Mouse (Mus musculus) limb, embryonic 13.5 days (tissue): ENCODE data around the gene Cpm. TPM values are rescaled to one million over a fixed set of nuclear protein-coding genes. Genes with fewer than 3 reads are reported as not detected.
"Not testable (repeated sequence)": the region's sequence is repeated elsewhere in the genome, so short reads cannot be mapped to it uniquely, and the experiment has no call there.

Source experiments
- ATAC-seq: fragments of 200-750 bp; cut with Nextera tagmentation; 2 replicates; pipeline ENCODE4 v1.8.0; 2017; ENCODE audit warnings: low read depth, moderate number of reproducible peaks, moderate TSS enrichment; ENCODE audit not compliant: low FRiP score
- H3K27ac ChIP-seq: fragments of 300-500 bp; sonication (generic); 2 replicates; pipeline ENCODE4 v1.5.1; 2015; ENCODE audit warnings: inconsistent platforms, mild to moderate bottlenecking, moderate library complexity
- H3K27me3 ChIP-seq: fragments of 300-500 bp; sonication (generic); 2 replicates; pipeline ENCODE4 v1.6.1; 2015; ENCODE audit warnings: mild to moderate bottlenecking, inconsistent platforms
- H3K36me3 ChIP-seq: fragments of 300-500 bp; sonication (generic); 2 replicates; pipeline ENCODE4 v1.6.1; 2015; ENCODE audit warnings: inconsistent platforms, mild to moderate bottlenecking, moderate library complexity
- H3K4me1 ChIP-seq: fragments of 300-500 bp; sonication (generic); 2 replicates; pipeline ENCODE4 v1.6.1; 2015; ENCODE audit warnings: inconsistent platforms
- H3K4me2 ChIP-seq: fragments of 300-500 bp; sonication (generic); replicated peaks from 2 replicates; pipeline ENCODE4 v1.6.1; 2015; ENCODE audit warnings: inconsistent platforms, mild to moderate bottlenecking, moderate library complexity
- H3K4me3 ChIP-seq: fragments of 300-500 bp; sonication (generic); 2 replicates; pipeline ENCODE4 v1.5.1; 2015; ENCODE audit warnings: moderate library complexity, mild to moderate bottlenecking, inconsistent platforms
- H3K9ac ChIP-seq: fragments of 300-500 bp; sonication (generic); 2 replicates; pipeline ENCODE4 v1.6.1; 2015; ENCODE audit warnings: mild to moderate bottlenecking, inconsistent platforms
- H3K9me3 ChIP-seq: fragments of 300-500 bp; sonication (generic); 2 replicates; pipeline ENCODE4 v1.6.1; 2016; ENCODE audit warnings: inconsistent platforms
- WGBS: fragments of 180-500 bp; shearing (Covaris S2); methylation state at CpG from one replicate; pipeline ENCODE4 v1.1.7; 2015; 5-methylcytosine and 5-hydroxymethylcytosine counted together
- polyA plus RNA-seq: library from polyadenylated mRNA; unstranded; fragments of >200 nt; fragmentation: Nextera tagmentation; extraction: Ambion mirVana; gene quantifications from 2 replicates; pipeline ENCODE4 v1.2.1, GENCODE M21; 2015

The Cpm gene
- polyA plus RNA-seq, 1 experiment from 2014 or later: 42.8 TPM

- H3K9me3 ChIP-seq: no peaks in the 10 kb centered on the region
- no peak overlapping the region for H3K27ac ChIP-seq
- 0 out of 2 replicates have a peak, but pooled peaks cover 6% of the 10 kb centered on the region for H3K36me3 ChIP-seq
- WGBS: 80% methylated on average over 5 of the region's 5 CpGs
- H3K9ac ChIP-seq: no peak overlapping the region
- no peak overlapping the region for H3K4me2 ChIP-seq
- no peaks in the 10 kb centered on the region for H3K27me3 ChIP-seq
- H3K4me3 ChIP-seq: no peak overlapping the region
- no peaks in the 10 kb centered on the region for H3K4me1 ChIP-seq
- ATAC-seq: no peak
These were observed 99.3 kb downstream of the Cpm start for GRCm38 (mm10) chr10:117728574-117728973.

DNA sequence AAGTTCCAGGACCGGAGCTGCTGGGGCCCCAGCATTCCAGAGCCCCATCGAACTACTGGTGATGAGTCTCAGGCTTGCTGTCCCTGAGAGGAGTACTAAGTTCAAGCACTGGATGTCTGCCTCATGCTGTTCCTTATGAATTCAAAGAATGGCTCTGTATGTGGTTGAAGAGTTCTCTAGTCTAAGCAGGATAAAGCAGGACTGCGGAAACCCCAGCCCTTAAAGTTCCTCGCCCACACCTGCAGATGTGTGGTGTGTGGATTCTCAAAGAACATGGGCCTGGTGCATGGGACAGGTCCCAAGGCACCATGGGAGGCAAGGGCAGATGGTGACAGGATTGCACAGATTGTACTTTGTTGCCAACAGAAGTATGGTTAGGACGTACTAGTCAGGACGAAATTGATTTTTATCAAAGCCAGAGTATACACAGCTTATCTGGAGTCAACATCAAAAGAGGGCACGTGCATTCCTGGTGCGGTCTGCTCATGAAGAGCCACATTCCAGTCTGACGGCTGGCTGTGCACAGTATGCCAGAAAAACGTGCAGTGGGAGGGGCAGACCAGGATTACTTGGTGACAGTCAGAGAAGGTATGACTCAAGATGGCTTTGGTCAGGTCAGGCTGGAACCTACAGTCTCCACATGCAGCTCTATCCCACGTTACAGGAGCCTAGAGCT, 100.0 kb downstream of the Cpm start:
- no peak overlapping the region for H3K4me3 ChIP-seq
- WGBS: 62% methylated on average over 11 of the region's 11 CpGs
- no peak overlapping the region for H3K4me2 ChIP-seq
- no peaks in the 10 kb centered on the region for H3K9me3 ChIP-seq
- 0 out of 2 replicates have a peak, but pooled peaks cover 6% of the 10 kb centered on the region for H3K36me3 ChIP-seq
- H3K9ac ChIP-seq: no peak overlapping the region
- ATAC-seq: no peak
- no peak overlapping the region for H3K27ac ChIP-seq
- H3K4me1 ChIP-seq: no peaks in the 10 kb centered on the region
- H3K27me3 ChIP-seq: no peaks in the 10 kb centered on the region

GRCm38 (mm10) chr10:117730140-117730539, 100.8 kb downstream of the Cpm start:
- H3K27me3 ChIP-seq: no peaks in the 10 kb centered on the region
- H3K36me3 ChIP-seq: 0 out of 2 replicates have a peak, but pooled peaks cover 6% of the 10 kb centered on the region
- no peaks in the 10 kb centered on the region for H3K4me1 ChIP-seq
- H3K27ac ChIP-seq: no peak overlapping the region
- H3K9me3 ChIP-seq: no peaks in the 10 kb centered on the region
- no peak overlapping the region for H3K4me2 ChIP-seq
- WGBS: 95% methylated on average over 7 of the region's 7 CpGs
- H3K9ac ChIP-seq: no peak overlapping the region
- no peak overlapping the region for H3K4me3 ChIP-seq
- no peak for ATAC-seq

DNA sequence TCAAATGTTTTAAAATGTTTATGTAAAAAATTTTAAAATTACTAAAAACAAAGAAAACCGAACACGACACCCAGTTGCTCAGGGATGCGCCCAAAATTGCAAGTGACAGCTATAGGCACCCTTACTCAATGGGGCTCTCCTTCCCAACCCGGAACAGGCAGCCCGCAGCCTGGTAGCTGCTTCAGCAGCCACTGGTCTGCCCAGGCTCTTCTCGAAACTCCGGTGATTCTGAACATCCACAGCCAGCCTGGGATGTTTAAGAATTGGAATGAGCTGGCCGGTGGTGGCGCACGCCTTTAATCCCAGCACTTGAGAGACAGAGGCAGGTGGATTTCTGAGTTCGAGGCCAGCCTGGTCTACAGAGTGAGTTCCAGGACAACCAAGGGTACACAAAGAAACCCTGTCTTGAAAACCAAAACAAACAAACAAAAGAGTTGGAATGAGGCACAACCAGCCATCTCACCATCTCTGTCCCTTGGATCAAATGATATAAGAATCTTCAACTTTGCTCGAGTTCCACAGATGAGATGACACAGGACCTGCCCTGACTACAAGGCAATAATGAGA, 101.4 kb downstream of the Cpm start:
- H3K9ac ChIP-seq: no peak overlapping the region
- no peak overlapping the region for H3K4me3 ChIP-seq
- no peaks in the 10 kb centered on the region for H3K4me1 ChIP-seq
- H3K9me3 ChIP-seq: no peaks in the 10 kb centered on the region
- no peak for ATAC-seq
- no peak overlapping the region for H3K4me2 ChIP-seq
- 90% methylated on average over 12 of the region's 12 CpGs for WGBS
- no peak overlapping the region for H3K27ac ChIP-seq
- H3K27me3 ChIP-seq: no peaks in the 10 kb centered on the region
- peaks cover 10% of the 10 kb centered on the region; the same call in 1 of the 2 replicates for H3K36me3 ChIP-seq

DNA sequence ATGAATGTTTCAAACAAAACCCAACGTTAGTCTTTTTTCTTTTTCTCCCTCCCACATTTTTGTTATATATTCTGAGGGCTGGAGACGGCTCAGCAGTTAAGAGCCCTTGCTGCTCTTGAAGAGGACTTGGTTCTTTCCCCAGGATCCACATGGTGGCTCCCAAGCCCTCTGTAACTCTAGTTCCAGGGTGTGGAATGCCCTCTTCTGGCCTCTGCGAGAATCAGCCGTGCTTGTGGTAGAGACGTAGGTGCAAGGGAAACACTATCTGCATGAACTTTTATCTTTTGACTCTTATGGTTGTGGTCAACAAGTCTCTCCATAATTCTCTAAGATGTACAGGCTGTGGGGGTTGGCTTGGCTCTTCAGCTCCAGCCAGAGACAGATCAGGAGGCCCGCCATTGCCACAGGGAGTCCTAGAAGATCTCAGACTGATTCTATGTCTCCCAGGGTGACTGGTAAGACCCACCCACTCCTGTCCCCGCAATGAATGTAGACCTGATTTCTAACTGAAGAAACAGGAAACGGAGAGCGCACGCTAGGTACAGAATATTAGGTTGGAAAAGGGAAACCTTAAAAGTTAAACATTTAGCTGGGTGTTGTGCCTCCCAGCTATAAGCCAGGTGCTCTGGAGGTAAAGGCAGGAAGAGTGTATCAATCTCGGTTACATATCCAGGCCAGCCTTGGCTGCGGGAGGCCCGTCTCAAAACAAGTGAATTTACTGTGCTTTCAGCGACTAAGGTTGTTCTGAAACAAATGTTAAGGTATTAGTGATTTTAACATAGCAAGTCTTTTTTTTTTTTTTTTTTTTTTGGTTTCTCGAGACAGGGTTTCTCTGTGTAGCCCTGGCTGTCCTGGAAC, 102.2 kb downstream of the Cpm start:
- H3K9ac ChIP-seq: no peak overlapping the region
- no peak overlapping the region for H3K27ac ChIP-seq
- no peak overlapping the region for H3K4me2 ChIP-seq
- H3K9me3 ChIP-seq: no peaks in the 10 kb centered on the region
- 55% methylated on average over 15 of the region's 15 CpGs for WGBS
- no peaks in the 10 kb centered on the region for H3K4me1 ChIP-seq
- H3K27me3 ChIP-seq: no peaks in the 10 kb centered on the region
- no peak for ATAC-seq
- H3K4me3 ChIP-seq: no peak overlapping the region
- peaks cover 16% of the 10 kb centered on the region for H3K36me3 ChIP-seq

DNA sequence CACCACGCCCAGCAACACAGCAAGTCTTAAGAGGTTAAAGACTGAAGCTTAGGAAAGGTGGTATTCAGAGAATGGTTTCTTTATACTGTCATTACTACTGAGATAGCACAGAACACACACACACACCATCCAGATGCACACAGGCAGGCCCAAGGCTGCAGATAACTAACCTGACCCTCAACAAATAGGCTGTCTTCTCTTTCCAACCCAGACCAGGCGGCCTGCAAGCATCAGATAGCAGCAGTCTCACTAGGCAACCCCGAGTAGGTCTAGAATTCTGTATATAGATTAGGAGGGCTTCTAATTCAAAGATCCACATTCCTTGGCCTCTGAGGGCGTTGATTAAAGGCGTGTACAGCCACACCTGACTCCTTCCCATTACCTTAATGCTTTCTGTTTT, 102.9 kb downstream of the Cpm start:
- WGBS: 94% methylated on average over 5 of the region's 5 CpGs

GRCm38 (mm10) chr10:117732962-117733592, 103.8 kb downstream of the Cpm start:
- no peak for ATAC-seq
- Histone ChIP-seq H3K27ac (no peak overlapping the region), H3K4me2 (no peak overlapping the region), H3K4me3 (no peak overlapping the region), H3K9me3 (no peaks in the 10 kb centered on the region), H3K27me3 (no peaks in the 10 kb centered on the region), H3K9ac (no peak overlapping the region), H3K4me1 (no peaks in the 10 kb centered on the region), H3K36me3 (peaks cover 32% of the 10 kb centered on the region)
- WGBS: 83% methylated on average over 14 of the region's 14 CpGs

More for the DNA sequence above, 102.9 kb downstream of the Cpm start:
- Histone ChIP-seq H3K27me3 (no peaks in the 10 kb centered on the region), H3K36me3 (peaks cover 23% of the 10 kb centered on the region), H3K9me3 (no peaks in the 10 kb centered on the region), H3K4me1 (no peaks in the 10 kb centered on the region), H3K4me2 (no peak overlapping the region), H3K27ac (no peak overlapping the region), H3K9ac (no peak overlapping the region; the same call in 1 of the 2 replicates), H3K4me3 (no peak overlapping the region)
- ATAC-seq: no peak

DNA sequence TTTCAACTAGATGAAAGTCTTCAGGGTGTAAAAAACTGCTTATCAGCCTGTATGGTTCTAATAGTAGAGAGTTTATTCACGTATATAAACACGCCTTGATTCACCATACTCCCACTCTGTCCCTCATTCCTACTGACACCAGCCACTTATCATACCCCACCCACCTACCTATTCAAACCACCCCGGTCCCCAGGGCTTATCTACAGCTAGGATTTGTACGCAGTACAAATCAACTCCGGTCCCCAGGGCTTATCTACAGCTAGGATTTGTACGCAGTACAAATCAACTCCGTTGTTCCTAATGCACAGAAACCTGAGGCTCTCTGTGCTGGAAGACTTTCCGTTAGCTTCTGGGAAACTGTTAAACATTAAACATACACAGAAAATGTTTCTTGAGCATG, 104.3 kb downstream of the Cpm start:
- H3K4me3 ChIP-seq, H3K27ac ChIP-seq, H3K4me2 ChIP-seq, H3K9ac ChIP-seq, ATAC-seq, H3K4me1 ChIP-seq, H3K9me3 ChIP-seq, H3K27me3 ChIP-seq: not testable (repeated sequence)
- H3K36me3 ChIP-seq: peaks cover 38% of the 10 kb centered on the region
- 90% methylated on average over 8 of the region's 8 CpGs for WGBS

DNA sequence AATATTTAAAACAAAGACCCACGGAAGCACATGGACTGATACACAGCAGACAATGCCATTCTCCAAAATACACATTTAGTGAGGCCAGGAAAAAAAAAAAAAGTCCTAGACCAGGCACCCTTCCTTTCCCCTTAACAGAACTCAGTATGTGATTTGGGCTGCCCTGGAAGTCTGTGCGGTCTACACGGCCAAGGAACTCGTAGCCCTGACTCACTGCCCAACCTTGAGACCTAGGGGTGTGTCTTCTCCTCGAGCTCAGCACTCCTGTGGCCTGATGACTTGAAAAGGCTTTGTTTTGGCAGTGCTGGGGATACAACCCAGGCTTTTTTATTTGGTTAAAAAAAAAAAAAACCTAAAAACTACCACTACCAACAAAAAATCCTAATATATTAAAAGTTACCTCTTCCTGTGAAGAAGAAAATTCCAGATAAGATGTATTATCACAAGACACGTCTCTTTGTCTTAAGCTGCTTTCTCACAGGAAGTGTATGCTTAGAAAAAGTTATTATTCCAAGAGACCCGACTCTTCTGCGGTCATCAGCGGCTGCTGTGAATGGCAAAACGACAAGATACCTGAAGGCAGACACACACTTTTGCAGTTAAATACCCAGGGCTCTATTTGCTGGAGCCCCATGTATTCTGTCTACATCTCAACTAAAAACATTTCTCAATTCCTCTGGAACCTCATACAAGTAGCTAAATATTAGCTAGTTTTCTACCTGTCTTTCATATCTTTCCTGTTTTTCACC, 105.0 kb downstream of the Cpm start:
- not testable (repeated sequence) for H3K9ac ChIP-seq, H3K27me3 ChIP-seq, H3K4me1 ChIP-seq, H3K4me2 ChIP-seq, H3K27ac ChIP-seq, H3K9me3 ChIP-seq, H3K4me3 ChIP-seq, ATAC-seq
- H3K36me3 ChIP-seq: peaks cover 44% of the 10 kb centered on the region
- 92% methylated on average over 10 of the region's 10 CpGs for WGBS

- H3K9ac ChIP-seq, H3K4me3 ChIP-seq, H3K4me1 ChIP-seq, H3K9me3 ChIP-seq, ATAC-seq, H3K4me2 ChIP-seq, H3K27me3 ChIP-seq, H3K27ac ChIP-seq: not testable (repeated sequence)
- 90% methylated on average over 12 of the region's 12 CpGs for WGBS
- peaks cover 55% of the 10 kb centered on the region for H3K36me3 ChIP-seq
These were observed 106.1 kb downstream of the Cpm start for GRCm38 (mm10) chr10:117735396-117735795.

DNA sequence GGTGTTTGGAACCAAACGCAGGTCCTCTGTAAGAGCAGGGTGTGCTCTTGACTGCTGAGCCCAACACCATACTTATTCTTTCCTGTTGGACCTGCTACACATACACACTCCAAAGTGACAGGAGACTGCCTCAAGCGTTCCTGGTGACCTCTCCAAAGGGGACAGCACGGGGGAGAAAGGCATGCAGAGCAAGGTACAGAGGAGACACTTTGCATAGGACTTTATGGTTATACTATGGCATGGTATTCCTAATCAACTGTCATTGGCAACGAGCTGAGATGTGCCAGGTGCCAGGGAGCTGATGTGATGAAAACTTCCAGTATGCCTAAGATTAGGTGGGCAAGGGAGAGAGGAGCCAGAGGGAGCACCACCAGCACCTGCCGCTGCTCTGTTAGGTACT, 107.3 kb downstream of the Cpm start:
- Histone ChIP-seq H3K27ac (no peak overlapping the region), H3K4me2 (no peak overlapping the region), H3K4me3 (no peak overlapping the region), H3K4me1 (peaks cover 5% of the 10 kb centered on the region; the same call in 1 of the 2 replicates), H3K36me3 (peaks cover 61% of the 10 kb centered on the region), H3K9ac (no peak overlapping the region), H3K27me3 (no peaks in the 10 kb centered on the region), H3K9me3 (no peaks in the 10 kb centered on the region)
- no peak for ATAC-seq
- WGBS: 91% methylated on average over 5 of the region's 5 CpGs
